Mouse (Mus musculus): ENCODE data around the gene Plxna3. TPM values are rescaled to one million over a fixed set of nuclear protein-coding genes. Genes with fewer than 3 reads are reported as not detected.
A peak's percentile ranks its signal among the peaks of the same experiment; 100 is the strongest.

The Plxna3 gene
- polyA plus RNA-seq, 1 experiment, result 12.1 TPM

GRCm38 (mm10) chrX:74367512-74367911 lies 38.6 kb downstream of the Plxna3 start:
- peak overlapping the region; percentile 64 for H3K4me3 ChIP-seq (ENCODE audit: extremely low read depth, insufficient read depth, insufficient read length)
- no peak for DNase-seq (ENCODE audit: low read depth in 1 of 2, low spot score in 2 of 2)
- TF ChIP-seq POLR2A (IDR thresholded peaks at IDR 0.05; ENCODE audit: low read depth, low read length) (no peak), CTCF (IDR thresholded peaks at IDR 0.05; ENCODE audit: extremely low read depth, insufficient read depth, insufficient read length, insufficient replicate concordance) (no peak)
- peaks cover 1% of the 10 kb centered on the region; the same call in 1 of the 2 replicates for H3K36me3 ChIP-seq (ENCODE audit: control insufficient read depth, insufficient read depth, low read length)
- H3K27ac ChIP-seq (ENCODE audit: insufficient read depth, low read length), result no peak overlapping the region
- H3K4me1 ChIP-seq (ENCODE audit: control insufficient read depth, insufficient read depth, insufficient read length), result peaks cover 5% of the 10 kb centered on the region; the same call in 1 of the 2 replicates
- WGBS, result 68% methylated on average over 10 of the region's 10 CpGs
- no peaks in the 10 kb centered on the region for H3K27me3 ChIP-seq (ENCODE audit: control insufficient read depth, insufficient read depth, low read length)

- Histone ChIP-seq H3K27ac (ENCODE audit: insufficient read depth, low read length) (peak overlapping the region; percentile 64), H3K27me3 (ENCODE audit: control insufficient read depth, insufficient read depth, low read length) (no peaks in the 10 kb centered on the region), H3K4me3 (ENCODE audit: extremely low read depth, insufficient read depth, insufficient read length) (peak overlapping the region; percentile 64), H3K36me3 (ENCODE audit: control insufficient read depth, insufficient read depth, low read length) (peaks cover 1% of the 10 kb centered on the region; the same call in 1 of the 2 replicates), H3K4me1 (ENCODE audit: control insufficient read depth, insufficient read depth, insufficient read length) (peaks cover 5% of the 10 kb centered on the region; the same call in 1 of the 2 replicates)
- no peak for TF ChIP-seq CTCF (IDR thresholded peaks at IDR 0.05; ENCODE audit: extremely low read depth, insufficient read depth, insufficient read length, insufficient replicate concordance)
- no peak for TF ChIP-seq POLR2A (IDR thresholded peaks at IDR 0.05; ENCODE audit: low read depth, low read length)
- 28% methylated on average over 49 of the region's 49 CpGs for WGBS
- DNase-seq (ENCODE audit: low read depth in 1 of 2, low spot score in 2 of 2), result peak; percentile 29 to 66
Observed at GRCm38 (mm10) chrX:74368209-74368909, 39.5 kb downstream of the Plxna3 start.

GRCm38 (mm10) chrX:74372888-74373549 lies 44.2 kb downstream of the Plxna3 start, which contains the start of the genes Ubl4a and Slc10a3:
Gene Ubl4a, minus strand, starts transcription at chrX:74373218.
Gene Slc10a3, minus strand, starts transcription at chrX:74373349.
- Histone ChIP-seq H3K4me3 (ENCODE audit: extremely low read depth, insufficient read depth, insufficient read length) (peak within 1 kb of the TSS; percentile 70), H3K36me3 (ENCODE audit: control insufficient read depth, insufficient read depth, low read length) (no peaks in the 10 kb centered on the region; the same call in 1 of the 2 replicates), H3K27me3 (ENCODE audit: control insufficient read depth, insufficient read depth, low read length) (no peaks in the 10 kb centered on the region), H3K4me1 (ENCODE audit: control insufficient read depth, insufficient read depth, insufficient read length) (no peaks in the 10 kb centered on the region), H3K27ac (ENCODE audit: insufficient read depth, low read length) (peak within 1 kb of the TSS; percentile 52)
- DNase-seq (ENCODE audit: low read depth in 1 of 2, low spot score in 2 of 2), result peak; percentile 85 to 86
- 33% methylated on average over 32 of the region's 32 CpGs for WGBS
- TF ChIP-seq CTCF (IDR thresholded peaks at IDR 0.05; ENCODE audit: extremely low read depth, insufficient read depth, insufficient read length, insufficient replicate concordance), result no peak
- TF ChIP-seq POLR2A (IDR thresholded peaks at IDR 0.05; ENCODE audit: low read depth, low read length), result peak; percentile 51

GRCm38 (mm10) chrX:74384451-74384850 lies 55.6 kb downstream of the Plxna3 start:
- peaks cover 8% of the 10 kb centered on the region; the same call in 1 of the 2 replicates for H3K36me3 ChIP-seq (ENCODE audit: control insufficient read depth, insufficient read depth, low read length)
- H3K4me1 ChIP-seq (ENCODE audit: control insufficient read depth, insufficient read depth, insufficient read length), result no peaks in the 10 kb centered on the region
- 79% methylated on average over 2 of the region's 2 CpGs for WGBS
- H3K4me3 ChIP-seq (ENCODE audit: extremely low read depth, insufficient read depth, insufficient read length), result no peak overlapping the region
- TF ChIP-seq POLR2A (IDR thresholded peaks at IDR 0.05; ENCODE audit: low read depth, low read length), result no peak
- TF ChIP-seq CTCF (IDR thresholded peaks at IDR 0.05; ENCODE audit: extremely low read depth, insufficient read depth, insufficient read length, insufficient replicate concordance), result no peak
- H3K27me3 ChIP-seq (ENCODE audit: control insufficient read depth, insufficient read depth, low read length), result no peaks in the 10 kb centered on the region
- no peak for DNase-seq (ENCODE audit: low read depth in 1 of 2, low spot score in 2 of 2)
- no peak overlapping the region for H3K27ac ChIP-seq (ENCODE audit: insufficient read depth, low read length)

- Histone ChIP-seq H3K27ac (ENCODE audit: insufficient read depth, low read length) (no peak overlapping the region), H3K4me3 (ENCODE audit: extremely low read depth, insufficient read depth, insufficient read length) (no peak overlapping the region), H3K4me1 (ENCODE audit: control insufficient read depth, insufficient read depth, insufficient read length) (0 out of 2 replicates have a peak, but pooled peaks cover 2% of the 10 kb centered on the region), H3K27me3 (ENCODE audit: control insufficient read depth, insufficient read depth, low read length) (no peaks in the 10 kb centered on the region), H3K36me3 (ENCODE audit: control insufficient read depth, insufficient read depth, low read length) (peaks cover 8% of the 10 kb centered on the region; the same call in 1 of the 2 replicates)
- DNase-seq (ENCODE audit: low read depth in 1 of 2, low spot score in 2 of 2), result no peak
- TF ChIP-seq POLR2A (IDR thresholded peaks at IDR 0.05; ENCODE audit: low read depth, low read length) (no peak), CTCF (IDR thresholded peaks at IDR 0.05; ENCODE audit: extremely low read depth, insufficient read depth, insufficient read length, insufficient replicate concordance) (no peak)
Observed at GRCm38 (mm10) chrX:74388153-74388552, 59.3 kb downstream of the Plxna3 start.

- no peaks in the 10 kb centered on the region for H3K36me3 ChIP-seq (ENCODE audit: control insufficient read depth, insufficient read depth, low read length)
- peak within 1 kb of the TSS; percentile 92 for H3K27ac ChIP-seq (ENCODE audit: insufficient read depth, low read length)
- H3K4me3 ChIP-seq (ENCODE audit: extremely low read depth, insufficient read depth, insufficient read length), result peak within 1 kb of the TSS; percentile 73
- WGBS, result 23% methylated on average over 30 of the region's 30 CpGs
- peak; percentile 81 for DNase-seq (ENCODE audit: low read depth in 1 of 2, low spot score in 2 of 2)
- no peaks in the 10 kb centered on the region for H3K27me3 ChIP-seq (ENCODE audit: control insufficient read depth, insufficient read depth, low read length)
- peaks cover 4% of the 10 kb centered on the region; the same call in 1 of the 2 replicates for H3K4me1 ChIP-seq (ENCODE audit: control insufficient read depth, insufficient read depth, insufficient read length)
- peak; percentile 41; the same call in 1 of the 2 replicates for TF ChIP-seq CTCF (IDR thresholded peaks at IDR 0.05; ENCODE audit: extremely low read depth, insufficient read depth, insufficient read length, insufficient replicate concordance)
- TF ChIP-seq POLR2A (IDR thresholded peaks at IDR 0.05; ENCODE audit: low read depth, low read length), result peak; percentile 36
Observed at GRCm38 (mm10) chrX:74392535-74393443, 63.9 kb downstream of the Plxna3 start, which contains the start of the genes Fam3a and Ikbkg. Gene Fam3a, minus strand, starts transcription at chrX:74393272. Gene Ikbkg, plus strand, starts transcription at chrX:74393290.

Other genes starting within 250 kb of the Plxna3 start
- gene Opn1mw, start 201.6 kb upstream of the Plxna3 start, polyA plus RNA-seq (2012; rRNA removed), result not detected in 2 replicates
- gene Mecp2, start 193.7 kb upstream of the Plxna3 start, polyA plus RNA-seq (2012; rRNA removed), result 5.5 and 6.1 TPM in 2 replicates
- gene Tex28, start 161.2 kb upstream of the Plxna3 start, polyA plus RNA-seq (2012; rRNA removed), result not detected in 2 replicates
- 0.07 and 0.11 TPM in 2 replicates for gene Tktl1, start 151.8 kb upstream of the Plxna3 start, polyA plus RNA-seq (2012; rRNA removed)
- gene Flna, start 79.2 kb upstream of the Plxna3 start, polyA plus RNA-seq (2012; rRNA removed), result 499 and 568 TPM in 2 replicates
- gene Emd, start 74.4 kb upstream of the Plxna3 start, polyA plus RNA-seq (2012; rRNA removed), result 41.6 and 54.5 TPM in 2 replicates
- gene Rpl10, start 58.3 kb upstream of the Plxna3 start, polyA plus RNA-seq (2012; rRNA removed), result 1,039 and 1,194 TPM in 2 replicates
- 87.5 and 113 TPM in 2 replicates for gene Taz, start 47.2 kb upstream of the Plxna3 start, polyA plus RNA-seq (2012; rRNA removed)
- 12.0 and 14.0 TPM in 2 replicates for gene Dnase1l1, start 46.7 kb upstream of the Plxna3 start, polyA plus RNA-seq (2012; rRNA removed)
- gene Atp6ap1, start 32.0 kb upstream of the Plxna3 start, polyA plus RNA-seq (2012; rRNA removed), result 267 and 342 TPM in 2 replicates
- 182 and 192 TPM in 2 replicates for gene Gdi1, start 24.1 kb upstream of the Plxna3 start, polyA plus RNA-seq (2012; rRNA removed)
- 13.4 and 14.5 TPM in 2 replicates for gene Fam50a, start 16.0 kb upstream of the Plxna3 start, polyA plus RNA-seq (2012; rRNA removed)
- gene Lage3, start 24.6 kb downstream of the Plxna3 start, polyA plus RNA-seq (2012; rRNA removed), result 28.1 and 29.0 TPM in 2 replicates
- gene Ubl4a, start 44.2 kb downstream of the Plxna3 start, polyA plus RNA-seq (2012; rRNA removed), result 24.1 and 24.5 TPM in 2 replicates
- gene Slc10a3, start 44.3 kb downstream of the Plxna3 start, polyA plus RNA-seq (2012; rRNA removed), result 14.0 and 15.0 TPM in 2 replicates
- gene Fam3a, start 64.2 kb downstream of the Plxna3 start, polyA plus RNA-seq (2012; rRNA removed), result 25.4 and 32.9 TPM in 2 replicates
- 10.1 and 14.7 TPM in 2 replicates for gene Ikbkg, start 64.2 kb downstream of the Plxna3 start, polyA plus RNA-seq (2012; rRNA removed)
- gene G6pdx, start 100.1 kb downstream of the Plxna3 start, polyA plus RNA-seq (2012; rRNA removed), result 18.9 and 19.7 TPM in 2 replicates
- gene Gm6880, start 152.3 kb downstream of the Plxna3 start, polyA plus RNA-seq (2012; rRNA removed), result not detected in 2 replicates
- not detected in 2 replicates for gene Olfr1326-ps1, start 245.8 kb downstream of the Plxna3 start, polyA plus RNA-seq (2012; rRNA removed)